Mouse (Mus musculus) embryonic fibroblast, embryonic 13.5 days (primary cell): ENCODE measurements around the gene Cavin1.

Experiments
- CTCF ChIP-seq: IDR thresholded peaks from 2 replicates; pipeline ENCODE4 v1.5.1; 2011; ENCODE audit warnings: mild to moderate bottlenecking, control low read depth, low read length, moderate library complexity, borderline replicate concordance; ENCODE audit not compliant: insufficient read depth
- POLR2A ChIP-seq: IDR thresholded peaks from 2 replicates; pipeline ENCODE4 v1.6.1; 2011; ENCODE audit warnings: low read depth, mild to moderate bottlenecking, control low read depth, low read length, moderate library complexity

GRCm38 (mm10) chr11:100964901-100965542 lies 5.7 kb downstream of the Cavin1 start:
- TF ChIP-seq CTCF (no peak), POLR2A (no peak)
